Mouse (Mus musculus) brain, embryonic 14.5 days (tissue): ENCODE results near the gene Il12rb2. TPM values are rescaled to one million over a fixed set of nuclear protein-coding genes. Genes with fewer than 3 reads are reported as not detected.

Experiments used
- DNase-seq: peaks from one replicate; pipeline ENCODE4 v3.0.0-alpha.2; 2011; ENCODE audit warnings: low read depth
- CTCF ChIP-seq: fragments of 200-500 bp; IDR thresholded peaks from 2 replicates; pipeline ENCODE4 v1.5.1; 2012; ENCODE audit warnings: inconsistent platforms, mild to moderate bottlenecking, moderate library complexity, borderline replicate concordance; ENCODE audit not compliant: insufficient read depth, insufficient read length; ENCODE audit errors: extremely low read depth
- POLR2A ChIP-seq: fragments of 200-500 bp; IDR thresholded peaks from 2 replicates; pipeline ENCODE4 v1.6.1; 2012; ENCODE audit warnings: mild to moderate bottlenecking, inconsistent platforms, borderline replicate concordance; ENCODE audit not compliant: poor library complexity, insufficient read depth, insufficient read length, severe bottlenecking; ENCODE audit errors: extremely low read depth
- polyA plus RNA-seq: library from polyadenylated mRNA; depleted of rRNA; stranded (reverse); fragments of >200 nt; gene quantifications from 2 replicates; pipeline ENCODE4 v1.2.3, GENCODE M21; 2012

Il12rb2 gene
- polyA plus RNA-seq, 1 experiment, result 0.27 TPM

GRCm38 (mm10) chr6:67318451-67318850 lies 57.5 kb downstream of the Il12rb2 start:
- TF ChIP-seq CTCF (peak; percentile 73), POLR2A (no peak)
- DNase-seq, result peak; percentile 75

- no peak for TF ChIP-seq POLR2A
- no peak for TF ChIP-seq CTCF
- DNase-seq, result peak; percentile 21
Measured at GRCm38 (mm10) chr6:67317827-67318338, 58.1 kb downstream of the Il12rb2 start.

- TF ChIP-seq CTCF, result no peak
- TF ChIP-seq POLR2A, result no peak
- peak; percentile 31 for DNase-seq
Measured at GRCm38 (mm10) chr6:67317068-67317467, 58.9 kb downstream of the Il12rb2 start.

- DNase-seq, result no peak
- TF ChIP-seq POLR2A (no peak), CTCF (no peak)
Measured at GRCm38 (mm10) chr6:67314697-67315096, 61.3 kb downstream of the Il12rb2 start.

GRCm38 (mm10) chr6:67309752-67310151 lies 66.2 kb downstream of the Il12rb2 start:
- DNase-seq, result no peak
- TF ChIP-seq CTCF (no peak), POLR2A (no peak)

GRCm38 (mm10) chr6:67308994-67309393 lies 67.0 kb downstream of the Il12rb2 start:
- DNase-seq, result no peak
- TF ChIP-seq CTCF (no peak), POLR2A (no peak)

- no peak for DNase-seq
- no peak for TF ChIP-seq CTCF
- no peak for TF ChIP-seq POLR2A
Measured at GRCm38 (mm10) chr6:67303210-67303609, 72.8 kb downstream of the Il12rb2 start.

- DNase-seq, result no peak
- TF ChIP-seq POLR2A (no peak), CTCF (no peak)
Measured at GRCm38 (mm10) chr6:67302471-67302870, 73.5 kb downstream of the Il12rb2 start.

GRCm38 (mm10) chr6:67301230-67301629 lies 74.8 kb downstream of the Il12rb2 start:
- no peak for TF ChIP-seq POLR2A
- no peak for TF ChIP-seq CTCF
- no peak for DNase-seq

GRCm38 (mm10) chr6:67300710-67301163 lies 75.3 kb downstream of the Il12rb2 start:
- no peak for TF ChIP-seq POLR2A
- no peak for TF ChIP-seq CTCF
- DNase-seq, result peak; percentile 59

GRCm38 (mm10) chr6:67300300-67300699 lies 75.7 kb downstream of the Il12rb2 start:
- TF ChIP-seq POLR2A, result no peak
- no peak for DNase-seq

- TF ChIP-seq POLR2A (no peak), CTCF (no peak)
- no peak for DNase-seq
Measured at GRCm38 (mm10) chr6:67298742-67299141, 77.2 kb downstream of the Il12rb2 start.

- TF ChIP-seq CTCF (no peak), POLR2A (no peak)
- peak; percentile 16 for DNase-seq
Measured at GRCm38 (mm10) chr6:67296126-67296525, 79.9 kb downstream of the Il12rb2 start.
